Mouse (Mus musculus) cortical plate, adult 2 months (tissue): ENCODE results near the gene Krt20.

Source experiments
- CTCF ChIP-seq: fragments of 200-500 bp; IDR thresholded peaks from 2 replicates; pipeline ENCODE4 v1.5.1; 2011; ENCODE audit warnings: mild to moderate bottlenecking, control low read depth, low read length; ENCODE audit not compliant: insufficient read depth; ENCODE audit errors: extremely low read depth
- POLR2A ChIP-seq: fragments of 200-500 bp; IDR thresholded peaks from 2 replicates; pipeline ENCODE4 v1.6.1; 2011; ENCODE audit warnings: mild to moderate bottlenecking, low read length, control low read depth; ENCODE audit not compliant: insufficient read depth; ENCODE audit errors: extremely low read depth

DNA sequence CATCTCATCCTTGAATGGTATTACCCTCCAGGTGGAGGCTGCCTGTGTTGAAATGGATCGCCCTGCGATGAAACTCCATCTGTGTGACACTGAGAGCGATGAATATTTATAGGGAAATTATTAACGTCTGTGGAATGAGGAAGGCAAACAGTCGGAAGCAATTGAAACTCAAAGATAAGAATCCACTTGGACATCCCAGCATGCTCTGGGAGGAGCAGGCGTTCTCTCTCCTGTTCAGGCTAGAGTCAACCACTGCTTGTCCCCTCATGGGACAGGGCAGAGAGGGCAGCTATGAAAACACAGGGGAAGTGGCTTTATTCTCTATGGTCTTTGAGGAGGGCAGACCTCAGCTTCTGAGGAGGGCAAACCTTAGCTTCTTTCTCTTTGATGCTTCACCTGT lies 35.5 kb upstream of the Krt20 start:
- no peak for TF ChIP-seq POLR2A
- TF ChIP-seq CTCF: no peak
